Mouse (Mus musculus) brain, embryonic 14.5 days (tissue): ENCODE measurements around the gene Npat. TPM values are rescaled to one million over a fixed set of nuclear protein-coding genes. Genes with fewer than 3 reads are reported as not detected.

ENCODE experiments used
- DNase-seq: peaks from one replicate; pipeline ENCODE4 v3.0.0-alpha.2; 2011; ENCODE audit warnings: low read depth
- CTCF ChIP-seq: fragments of 200-500 bp; IDR thresholded peaks from 2 replicates; pipeline ENCODE4 v1.5.1; 2012; ENCODE audit warnings: inconsistent platforms, mild to moderate bottlenecking, moderate library complexity, borderline replicate concordance; ENCODE audit not compliant: insufficient read depth, insufficient read length; ENCODE audit errors: extremely low read depth
- POLR2A ChIP-seq: fragments of 200-500 bp; IDR thresholded peaks from 2 replicates; pipeline ENCODE4 v1.6.1; 2012; ENCODE audit warnings: mild to moderate bottlenecking, inconsistent platforms, borderline replicate concordance; ENCODE audit not compliant: poor library complexity, insufficient read depth, insufficient read length, severe bottlenecking; ENCODE audit errors: extremely low read depth
- polyA plus RNA-seq: library from polyadenylated mRNA; depleted of rRNA; stranded (reverse); fragments of >200 nt; gene quantifications from 2 replicates; pipeline ENCODE4 v1.2.3, GENCODE M21; 2012; rRNA removed

Npat gene
- polyA plus RNA-seq, 1 experiment, result 10.7 TPM

- TF ChIP-seq CTCF, result no peak
- no peak for TF ChIP-seq POLR2A
- DNase-seq, result no peak
These were observed 77.4 kb downstream of the Npat start for GRCm38 (mm10) chr9:53614286-53614685.

GRCm38 (mm10) chr9:53615246-53615645, 78.4 kb downstream of the Npat start:
- DNase-seq, result peak; percentile 2
- no peak for TF ChIP-seq CTCF

Other genes with a start within 250 kb of the Npat start
- 0.08 and 0.23 TPM in 2 replicates for gene Exph5, start 235.4 kb upstream of the Npat start, polyA plus RNA-seq
- 1.4 and 3.0 TPM in 2 replicates for gene Kdelc2, start 153.0 kb upstream of the Npat start, polyA plus RNA-seq
- gene 4930550C14Rik, start 134.7 kb upstream of the Npat start, polyA plus RNA-seq, result 0.09 and 0.25 TPM in 2 replicates
- 5.9 and 12.3 TPM in 2 replicates for gene Atm, start 307 bp upstream of the Npat start, polyA plus RNA-seq
- gene Acat1, start 73.3 kb downstream of the Npat start, polyA plus RNA-seq, result 80.5 and 81.1 TPM in 2 replicates
- gene Cul5, start 133.0 kb downstream of the Npat start, polyA plus RNA-seq, result 16.5 and 22.5 TPM in 2 replicates
- gene Rab39, start 169.2 kb downstream of the Npat start, polyA plus RNA-seq, result 1.3 and 1.7 TPM in 2 replicates
- gene Slc35f2, start 234.5 kb downstream of the Npat start, polyA plus RNA-seq, result 8.3 and 8.4 TPM in 2 replicates